ENCODE assay signal across 23 mouse cellular contexts in genomic region chr10:63978969-63979368, GRCm38 (mm10). TPM values are rescaled to one million over a fixed set of nuclear protein-coding genes. Genes with fewer than 3 reads are reported as not detected.
DNase-seq lines count a peak whose midpoint lies in the region; ATAC-seq lines count a peak whose summit lies in the region.
"Had no signal": no experiment of that assay in that cellular context is flagged by ENCODE, and none has a peak within 500 bp of the region (broad histone marks: within the 10 kb centered on the region; RNA-seq: fewer than 3 reads in every experiment).

No protein-coding gene starts in this region.

- H3K4me1 ChIP-seq in neural tube, embryonic 12.5 days: no peaks in the 10 kb centered on the region
- peaks cover 15% of the 10 kb centered on the region for H3K4me1 ChIP-seq in hindbrain, embryonic 13.5 days (replicated peaks)
- H3K4me1 ChIP-seq in midbrain, embryonic 15.5 days: peaks cover 14% of the 10 kb centered on the region
- H3K4me1 ChIP-seq: stomach, embryonic 15.5 days had no signal

- ATAC-seq in neural tube, embryonic 12.5 days (ENCODE audit: low FRiP score, low read depth): peak; percentile 19; the same call in 1 of the 2 replicates
- ATAC-seq in hindbrain, embryonic 13.5 days (ENCODE audit: low FRiP score): peak; percentile 34
- ATAC-seq in midbrain, embryonic 15.5 days (replicated peaks): peak; percentile 43; the same call in 1 of the 2 replicates
- ATAC-seq in inflammation-experienced regulatory T-cells, adult 6 months: no peak
- ATAC-seq: intestine, embryonic 16.5 days had no signal

- no peaks in the 10 kb centered on the region for H3K9me3 ChIP-seq in neural tube, embryonic 12.5 days
- H3K9me3 ChIP-seq in hindbrain, embryonic 13.5 days: no peaks in the 10 kb centered on the region
- H3K9me3 ChIP-seq in midbrain, embryonic 15.5 days: no peaks in the 10 kb centered on the region
- H3K9me3 ChIP-seq: stomach, embryonic 15.5 days had no signal

- no peak overlapping the region for H3K4me2 ChIP-seq in neural tube, embryonic 12.5 days (replicated peaks)
- H3K4me2 ChIP-seq in hindbrain, embryonic 13.5 days: no peak overlapping the region
- H3K4me2 ChIP-seq in midbrain, embryonic 15.5 days: peak overlapping the region; percentile 53; the same call in 1 of the 2 replicates
- H3K4me2 ChIP-seq: liver, embryonic 11.5 days had no signal

- no peak overlapping the region for H3K27ac ChIP-seq in neural tube, embryonic 12.5 days
- no peak overlapping the region for H3K27ac ChIP-seq in hindbrain, embryonic 13.5 days
- peak overlapping the region; percentile 74; the same call in 1 of the 2 replicates for H3K27ac ChIP-seq in midbrain, embryonic 15.5 days
- H3K27ac ChIP-seq: stomach, embryonic 15.5 days had no signal

- 82% methylated on average over 5 of the region's 5 CpGs for WGBS in neural tube, embryonic 12.5 days
- WGBS in hindbrain, embryonic 13.5 days: 78% methylated on average over 5 of the region's 5 CpGs
- 70% methylated on average over 5 of the region's 5 CpGs for WGBS in midbrain, embryonic 15.5 days

- DNase-seq in neural tube, embryonic 10.5 days (ENCODE audit: extremely low spot score, low spot score): no peak
- DNase-seq in right cerebral cortex, adult 18-20 months: no peak
- DNase-seq in cerebellum, adult 11-12 months: no peak
- DNase-seq: cerebellum, adult 8-10 months; gastrocnemius, postnatal 10 days; heart, adult 11 months; heart, postnatal 36 days; kidney, postnatal 36 days; left cerebral cortex, postnatal 4 days; lung, adult 2 months; right cerebral cortex, postnatal 25 days; thymus, adult 2 months had no signal

- H3K9ac ChIP-seq in neural tube, embryonic 12.5 days: no peak overlapping the region
- no peak overlapping the region for H3K9ac ChIP-seq in hindbrain, embryonic 13.5 days
- H3K9ac ChIP-seq in midbrain, embryonic 15.5 days: no peak overlapping the region
- H3K9ac ChIP-seq: stomach, embryonic 15.5 days had no signal

- H3K36me3 ChIP-seq in neural tube, embryonic 12.5 days: no peaks in the 10 kb centered on the region
- no peaks in the 10 kb centered on the region for H3K36me3 ChIP-seq in hindbrain, embryonic 13.5 days
- no peaks in the 10 kb centered on the region for H3K36me3 ChIP-seq in midbrain, embryonic 15.5 days (replicated peaks)
- H3K36me3 ChIP-seq: stomach, embryonic 15.5 days had no signal

- no peak overlapping the region for H3K4me3 ChIP-seq in neural tube, embryonic 12.5 days
- H3K4me3 ChIP-seq in hindbrain, embryonic 13.5 days: no peak overlapping the region
- H3K4me3 ChIP-seq in midbrain, embryonic 15.5 days: no peak overlapping the region
- H3K4me3 ChIP-seq: left cerebral cortex, adult 2 months; stomach, embryonic 15.5 days had no signal

- no peaks in the 10 kb centered on the region for H3K27me3 ChIP-seq in neural tube, embryonic 12.5 days (replicated peaks)
- H3K27me3 ChIP-seq in hindbrain, embryonic 13.5 days: no peaks in the 10 kb centered on the region
- H3K27me3 ChIP-seq in midbrain, embryonic 15.5 days (replicated peaks): no peaks in the 10 kb centered on the region
- H3K27me3 ChIP-seq: stomach, embryonic 15.5 days had no signal

RNA-seq across cellular contexts. Expression of gene Gm10118, which starts 51.7 kb away (rescaled TPM):
- 0.47 and 0.72 TPM in 2 replicates for polyA plus RNA-seq in neural tube, embryonic 12.5 days (2016; fragmentation: Nextera tagmentation; extraction: Ambion mirVana)
- polyA plus RNA-seq in hindbrain, embryonic 13.5 days (2015; fragmentation: Nextera tagmentation; extraction: Ambion mirVana): 0.62 and 1.0 TPM in 2 replicates
- polyA plus RNA-seq in midbrain, embryonic 15.5 days (2015; fragmentation: Nextera tagmentation; extraction: Ambion mirVana): 1.4 TPM in 2 replicates
- not detected for polyA plus RNA-seq in inflammation-experienced regulatory T-cells, adult 6 months (2017; shearing (Covaris generic))
- polyA plus RNA-seq: embryonic facial prominence, embryonic 11.5 days; kidney, embryonic 14.5 days; lung, adult 2 months; spleen, adult 2 months; thymus, adult 2 months had no signal
